Comparison of ENCODE assay signal across 11 mouse cellular contexts in genomic region chr5:41754226-41754775, GRCm38 (mm10). TPM values are rescaled to one million over a fixed set of nuclear protein-coding genes. Genes with fewer than 3 reads are reported as not detected.
A peak's percentile ranks its signal among the peaks of the same experiment; 100 is the strongest.
DNase-seq lines count a peak whose midpoint lies in the region; ATAC-seq and TF ChIP-seq lines count a peak whose summit lies in the region.
"Had no signal": no experiment of that assay in that cellular context is flagged by ENCODE, and none has a peak within 500 bp of the region (broad histone marks: within the 10 kb centered on the region; RNA-seq: fewer than 3 reads in every experiment).

No protein-coding gene starts in this region.

- H3K79me2 ChIP-seq in heart, adult 2 months (replicated peaks; ENCODE audit: control insufficient read depth, insufficient read depth, low read length): no peaks in the 10 kb centered on the region

- no peak for TF ChIP-seq POLR2A in heart, adult 2 months (IDR thresholded peaks at IDR 0.05; ENCODE audit: insufficient read depth, low read depth, low read length)

- H3K9ac ChIP-seq in heart, embryonic 13.5 days: no peak overlapping the region
- no peak overlapping the region for H3K9ac ChIP-seq in heart, adult 2 months (ENCODE audit: low read depth, low read length)
- no peak overlapping the region for H3K9ac ChIP-seq in hindbrain, embryonic 15.5 days
- no peak overlapping the region for H3K9ac ChIP-seq in midbrain, embryonic 13.5 days (replicated peaks)
- H3K9ac ChIP-seq: embryonic facial prominence, embryonic 12.5 days had no signal

- H3K4me3 ChIP-seq in heart, embryonic 13.5 days: peak overlapping the region; percentile 32
- no peak overlapping the region for H3K4me3 ChIP-seq in heart, adult 2 months
- H3K4me3 ChIP-seq in E14TG2a.4 (replicated peaks; ENCODE audit: low read length): peak overlapping the region; percentile 32; the same call in 1 of the 2 replicates
- H3K4me3 ChIP-seq in hindbrain, embryonic 15.5 days: no peak overlapping the region
- H3K4me3 ChIP-seq in midbrain, embryonic 13.5 days (replicated peaks): peak overlapping the region; percentile 11
- H3K4me3 ChIP-seq: embryonic facial prominence, embryonic 12.5 days had no signal

- H3K9me3 ChIP-seq in heart, embryonic 13.5 days: no peaks in the 10 kb centered on the region
- no peaks in the 10 kb centered on the region for H3K9me3 ChIP-seq in E14TG2a.4 (ENCODE audit: low read length)
- no peaks in the 10 kb centered on the region for H3K9me3 ChIP-seq in hindbrain, embryonic 15.5 days
- H3K9me3 ChIP-seq in midbrain, embryonic 13.5 days: no peaks in the 10 kb centered on the region
- H3K9me3 ChIP-seq: embryonic facial prominence, embryonic 12.5 days had no signal

- H3K27ac ChIP-seq in heart, embryonic 13.5 days (replicated peaks): no peak overlapping the region
- no peak overlapping the region for H3K27ac ChIP-seq in heart, adult 2 months
- H3K27ac ChIP-seq in hindbrain, embryonic 15.5 days (replicated peaks): no peak overlapping the region
- H3K27ac ChIP-seq in midbrain, embryonic 13.5 days: no peak overlapping the region
- H3K27ac ChIP-seq: embryonic facial prominence, embryonic 12.5 days had no signal

- peak overlapping the region; percentile 53 for H3K4me2 ChIP-seq in heart, embryonic 13.5 days
- peak overlapping the region; percentile 28; the same call in 1 of the 2 replicates for H3K4me2 ChIP-seq in hindbrain, embryonic 15.5 days
- H3K4me2 ChIP-seq in midbrain, embryonic 13.5 days (replicated peaks): no peak overlapping the region
- H3K4me2 ChIP-seq: embryonic facial prominence, embryonic 12.5 days had no signal

- TF ChIP-seq CTCF in heart, adult 2 months (IDR thresholded peaks at IDR 0.05): no peak
- no peak for TF ChIP-seq CTCF in E14TG2a.4 (conservative IDR thresholded peaks at IDR 0.05; ENCODE audit: low read length)

- DNase-seq in heart, adult 2 months: no peak
- no peak for DNase-seq in Muller cell, postnatal 12 days (ENCODE audit: inconsistent ontology term)
- no peak for DNase-seq in left cerebral cortex, adult 18-20 months (ENCODE audit: low spot score in 2 of 2)
- DNase-seq in thymus, adult 18-20 months: no peak
- DNase-seq: kidney, postnatal 10 days had no signal

- intact Hi-C loops in heart, adult 2 months (cut with DNase I): no loop called here

- H3K4me1 ChIP-seq in heart, embryonic 13.5 days: peaks cover 7% of the 10 kb centered on the region; the same call in 1 of the 2 replicates
- no peaks in the 10 kb centered on the region for H3K4me1 ChIP-seq in heart, adult 2 months (ENCODE audit: control insufficient read depth, insufficient read depth, low read length)
- H3K4me1 ChIP-seq in E14TG2a.4 (replicated peaks; ENCODE audit: low read depth, low read length): peaks cover 23% of the 10 kb centered on the region
- H3K4me1 ChIP-seq in hindbrain, embryonic 15.5 days (replicated peaks): peaks cover 7% of the 10 kb centered on the region; the same call in 1 of the 2 replicates
- H3K4me1 ChIP-seq in midbrain, embryonic 13.5 days (replicated peaks): 0 out of 2 replicates have a peak, but pooled peaks cover 7% of the 10 kb centered on the region
- H3K4me1 ChIP-seq: embryonic facial prominence, embryonic 12.5 days had no signal

- H3K36me3 ChIP-seq in heart, embryonic 13.5 days: no peaks in the 10 kb centered on the region
- no peaks in the 10 kb centered on the region for H3K36me3 ChIP-seq in heart, adult 2 months (ENCODE audit: control insufficient read depth, insufficient read depth, low read length)
- H3K36me3 ChIP-seq in E14TG2a.4 (ENCODE audit: insufficient read depth, low read length): no peaks in the 10 kb centered on the region
- H3K36me3 ChIP-seq in hindbrain, embryonic 15.5 days: no peaks in the 10 kb centered on the region
- no peaks in the 10 kb centered on the region for H3K36me3 ChIP-seq in midbrain, embryonic 13.5 days
- H3K36me3 ChIP-seq: embryonic facial prominence, embryonic 12.5 days had no signal

- no peak for ATAC-seq in heart, embryonic 13.5 days (ENCODE audit: extremely low read depth, insufficient number of reproducible peaks, low FRiP score, low TSS enrichment)
- no peak for ATAC-seq in hindbrain, embryonic 15.5 days (ENCODE audit: low FRiP score, low read depth)
- ATAC-seq in midbrain, embryonic 13.5 days: no peak
- ATAC-seq: CD4-positive, CD25-positive, alpha-beta regulatory T cell, adult 4 months had no signal

- H3K27me3 ChIP-seq in heart, embryonic 13.5 days (replicated peaks): peaks cover 100% of the 10 kb centered on the region
- peaks cover 13% of the 10 kb centered on the region for H3K27me3 ChIP-seq in heart, adult 2 months (ENCODE audit: control insufficient read depth, insufficient read depth, low read length)
- peaks cover 97% of the 10 kb centered on the region for H3K27me3 ChIP-seq in E14TG2a.4 (ENCODE audit: insufficient read depth, low read length)
- peaks cover 97% of the 10 kb centered on the region for H3K27me3 ChIP-seq in hindbrain, embryonic 15.5 days
- H3K27me3 ChIP-seq in midbrain, embryonic 13.5 days: peaks cover 100% of the 10 kb centered on the region

- 2% methylated on average over 17 of the region's 17 CpGs for WGBS in heart, embryonic 13.5 days
- 3% methylated on average over 17 of the region's 17 CpGs for WGBS in heart, adult 2 months
- 1% methylated on average over 17 of the region's 17 CpGs for whole genome bisulfite sequencing in hindbrain, embryonic 15.5 days
- WGBS in midbrain, embryonic 13.5 days: under 1% methylated on average over 17 of the region's 17 CpGs

- no peak for TF ChIP-seq EP300 in heart, adult 2 months (IDR thresholded peaks at IDR 0.05; ENCODE audit: insufficient read depth, low read depth, low read length)

RNA-seq across cellular contexts. Expression of gene Nkx3-2, which starts 10.0 kb away (rescaled TPM):
- 0.08 and 0.19 TPM in 2 replicates for polyA plus RNA-seq in heart, embryonic 13.5 days (2015; fragmentation: Nextera tagmentation; extraction: Ambion mirVana)
- total RNA-seq in heart, adult 2 months (2021): not detected
- 0.06 TPM in 1 of 2 replicates, not detected in the other for polyA plus RNA-seq in heart, adult 2 months (2012; rRNA removed)
- polyA plus RNA-seq in hindbrain, embryonic 15.5 days (2015; fragmentation: Nextera tagmentation; extraction: Ambion mirVana): not detected in 2 replicates
- not detected in 2 replicates for polyA plus RNA-seq in midbrain, embryonic 13.5 days (2015; fragmentation: Nextera tagmentation; extraction: Ambion mirVana)
- not detected for total RNA-seq in left cerebral cortex, adult 18-20 months (2021)
- polyA plus RNA-seq: CD4-positive, CD25-positive, alpha-beta regulatory T cell, adult 4 months had no signal

RNA-seq across cellular contexts. Expression of gene Rab28, which starts 46.3 kb away (rescaled TPM):
- 36.0 and 42.5 TPM in 2 replicates for polyA plus RNA-seq in heart, embryonic 13.5 days (2015; fragmentation: Nextera tagmentation; extraction: Ambion mirVana)
- 100 to 1,000 TPM in 1 of 2 experiments, 10 to 100 TPM in 1; 91.2 to 102 TPM for total RNA-seq in heart, adult 2 months (2021)
- polyA plus RNA-seq in heart, adult 2 months (2012; rRNA removed): 46.4 and 70.5 TPM in 2 replicates
- polyA plus RNA-seq in hindbrain, embryonic 15.5 days (2015; fragmentation: Nextera tagmentation; extraction: Ambion mirVana): 58.3 and 61.9 TPM in 2 replicates
- polyA plus RNA-seq in midbrain, embryonic 13.5 days (2015; fragmentation: Nextera tagmentation; extraction: Ambion mirVana): 80.3 and 83.8 TPM in 2 replicates
- total RNA-seq in left cerebral cortex, adult 18-20 months (2021): 10 to 100 TPM; 83.9 to 85.6 TPM

Comparison
In these comparisons a context has a peak if more than half of its experiments do, and no peak if none do; other contexts are left out.
1. H3K4me3 ChIP-seq: peak in heart, embryonic 13.5 days (single experiment), E14TG2a.4 (single experiment) and midbrain, embryonic 13.5 days (single experiment); none in heart, adult 2 months (single experiment) and hindbrain, embryonic 15.5 days (single experiment).